Mouse (Mus musculus): ENCODE results near the gene Mrpl33. TPM values are rescaled to one million over a fixed set of nuclear protein-coding genes. Genes with fewer than 3 reads are reported as not detected.

Mrpl33 gene
- 100 to 1,000 TPM; 374 to 437 TPM for total RNA-seq (2023)

DNA sequence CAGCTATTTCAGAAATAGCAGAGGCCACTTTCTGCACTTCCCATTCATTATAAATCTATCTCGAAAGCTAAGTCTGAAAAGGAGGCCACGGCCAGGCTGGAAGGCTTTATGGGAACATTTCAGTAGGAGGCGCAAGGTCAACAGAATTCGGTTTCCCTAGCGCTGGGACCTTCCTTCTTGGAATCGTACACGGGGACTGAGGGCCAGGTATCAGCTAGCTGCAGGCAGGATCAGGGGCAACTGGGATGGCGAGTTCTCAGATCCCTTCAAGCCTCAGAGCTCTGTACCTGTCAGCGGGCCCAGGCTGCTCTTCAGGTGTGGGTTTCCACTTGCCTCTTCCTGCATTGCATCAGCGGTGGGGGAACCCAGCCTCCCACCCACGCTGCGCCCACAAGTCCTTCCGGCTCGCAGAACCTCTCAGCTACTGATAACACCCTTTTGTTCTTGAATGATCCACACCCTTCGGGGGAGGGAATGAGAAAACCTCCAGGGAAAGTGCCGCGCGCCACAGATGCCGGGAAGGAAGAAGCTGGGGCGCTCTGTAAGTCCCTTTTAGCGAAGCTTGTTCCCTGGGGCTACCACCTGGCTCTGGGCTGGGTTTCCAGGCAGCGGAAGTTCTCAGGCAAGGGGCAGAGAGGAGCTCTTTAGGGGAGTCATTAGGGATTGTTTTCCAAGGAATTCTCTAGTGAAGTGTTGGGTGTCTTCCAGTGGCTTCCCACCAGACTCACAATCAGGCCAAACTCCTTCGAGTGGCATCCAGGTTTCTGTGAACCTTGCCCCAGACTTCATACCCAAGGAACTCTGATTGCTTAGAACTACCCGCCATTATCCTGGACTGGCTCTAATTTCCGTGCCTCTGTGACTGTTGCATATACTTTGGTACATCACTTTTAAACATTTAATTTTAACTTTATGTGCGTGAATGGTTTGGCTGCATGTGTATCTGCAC is at the start of gene Mrpl33:
Gene Mrpl33, plus strand, starts transcription at position 455 of the 949 bp plus-strand sequence.

DNA sequence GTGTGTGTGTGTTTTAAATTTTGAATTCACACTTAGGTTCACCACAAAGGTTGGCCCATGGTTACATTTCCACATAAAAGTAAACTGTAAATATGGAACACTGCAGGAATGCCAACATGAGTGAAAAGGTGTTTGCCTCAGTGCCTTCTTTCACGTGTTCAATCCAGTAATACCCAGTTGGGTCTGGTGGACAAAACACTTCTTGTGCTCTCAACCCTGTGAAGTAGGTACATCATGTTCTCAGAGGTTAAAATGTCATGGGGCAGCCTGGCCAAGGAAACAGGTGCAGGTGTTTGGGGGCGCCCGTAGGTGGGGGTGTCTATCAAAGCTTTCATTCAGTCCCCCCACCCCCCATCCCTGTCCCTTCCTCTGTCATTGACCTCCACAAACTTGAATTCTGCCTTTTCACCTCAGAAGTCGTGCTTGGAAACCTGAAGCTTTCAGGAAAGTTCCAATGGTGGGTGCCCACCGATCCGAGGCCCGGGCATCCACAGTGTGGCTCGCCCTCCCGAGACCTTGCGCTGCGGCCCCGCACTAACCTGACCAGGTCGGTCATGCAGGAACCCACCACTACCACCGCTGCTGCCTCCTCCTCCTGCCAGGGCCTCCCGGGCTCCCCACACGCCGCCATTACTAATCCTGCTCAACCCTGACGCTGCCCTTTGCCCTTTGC is 100.4 kb downstream of the Mrpl33 start, which contains the start of gene Rbks:
Gene Rbks, minus strand, starts transcription at position 657 of the 673 bp plus-strand sequence.

DNA sequence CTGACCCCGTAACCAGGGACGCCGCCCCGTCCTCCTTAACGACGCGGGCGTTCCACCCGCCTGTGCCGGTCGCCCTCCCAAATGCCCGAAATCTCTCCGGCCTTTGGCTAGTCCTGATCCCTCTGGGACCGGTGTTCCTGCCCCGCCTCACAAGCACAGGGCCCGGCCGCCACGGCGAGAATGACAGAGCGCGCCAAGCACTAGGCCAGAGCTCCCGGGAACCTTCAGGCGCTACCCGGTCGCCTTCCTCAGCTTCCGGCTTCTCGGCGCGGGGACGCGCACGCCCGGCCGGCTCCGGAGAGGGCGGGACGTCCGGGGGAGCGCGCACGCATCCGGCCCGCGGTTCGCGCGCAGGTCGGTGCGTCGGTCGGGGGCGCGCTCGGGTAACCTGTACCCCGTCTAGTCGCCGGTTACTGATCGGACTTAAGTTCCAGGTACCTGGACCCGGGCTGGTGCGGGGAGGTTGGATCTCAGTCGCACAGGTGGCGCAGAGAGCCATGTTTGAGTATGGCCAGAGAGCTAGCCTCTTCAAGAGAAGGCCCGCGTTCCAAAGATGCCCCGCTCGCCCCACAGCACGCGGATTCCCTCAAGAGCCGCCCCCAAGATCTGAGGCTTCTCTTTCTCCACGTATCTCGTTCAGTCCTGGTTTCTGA is 101.0 kb downstream of the Mrpl33 start, which contains the start of gene Babam2:
Gene Babam2, plus strand, starts transcription at position 41 of the 653 bp plus-strand sequence.

Other genes starting within 250 kb of the Mrpl33 start
- gene Zfp512, start 144.5 kb upstream of the Mrpl33 start, total RNA-seq (2023): 10 to 100 TPM; 14.9 to 15.3 TPM
- 1 to 10 TPM in 1 of 2 experiments, under 1 TPM in 1; 0.79 to 1.0 TPM for gene 4930548H24Rik, start 111.2 kb upstream of the Mrpl33 start, total RNA-seq (2023)
- 10 to 100 TPM; 31.0 to 39.0 TPM for gene Gpn1, start 102.2 kb upstream of the Mrpl33 start, total RNA-seq (2023)
- gene Slc4a1ap, start 69.9 kb upstream of the Mrpl33 start, total RNA-seq (2023): 10 to 100 TPM; 30.1 to 36.1 TPM
- 10 to 100 TPM; 10.0 to 12.0 TPM for gene Supt7l, start 69.1 kb upstream of the Mrpl33 start, total RNA-seq (2023)
- gene Rbks, start 100.7 kb downstream of the Mrpl33 start, total RNA-seq (2023): 10 to 100 TPM; 17.9 to 20.4 TPM
- gene Babam2, start 100.7 kb downstream of the Mrpl33 start, total RNA-seq (2023): 10 to 100 TPM; 53.4 to 59.4 TPM